Mouse (Mus musculus): Measurements from ENCODE around the gene Ralgapa2.
"Not testable (repeated sequence)": the region's sequence is repeated elsewhere in the genome, so short reads cannot be mapped to it uniquely, and the experiment has no call there.

The Ralgapa2 gene

DNA sequence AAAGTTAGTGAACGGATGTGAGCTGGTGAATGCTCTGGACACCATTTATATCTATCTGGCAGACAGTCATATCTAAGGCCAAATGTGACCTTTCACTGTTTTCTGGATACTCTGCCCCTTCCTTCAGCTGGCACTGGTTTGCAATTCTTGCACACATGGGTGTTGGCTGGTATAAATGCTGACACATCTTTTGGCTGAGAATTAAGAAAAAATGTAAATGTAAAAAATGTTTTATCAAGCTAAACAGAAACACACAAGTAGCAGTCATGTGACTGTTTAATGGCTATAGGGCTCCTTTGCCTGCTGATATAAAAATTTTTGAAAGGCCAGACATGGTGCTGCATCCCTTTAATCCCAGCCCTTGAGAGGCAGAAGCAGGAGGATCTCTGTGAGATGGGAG, 13.0 kb downstream of the Ralgapa2 start:
- no peak for DNase-seq (ENCODE audit: low spot score in 2 of 2)

DNA sequence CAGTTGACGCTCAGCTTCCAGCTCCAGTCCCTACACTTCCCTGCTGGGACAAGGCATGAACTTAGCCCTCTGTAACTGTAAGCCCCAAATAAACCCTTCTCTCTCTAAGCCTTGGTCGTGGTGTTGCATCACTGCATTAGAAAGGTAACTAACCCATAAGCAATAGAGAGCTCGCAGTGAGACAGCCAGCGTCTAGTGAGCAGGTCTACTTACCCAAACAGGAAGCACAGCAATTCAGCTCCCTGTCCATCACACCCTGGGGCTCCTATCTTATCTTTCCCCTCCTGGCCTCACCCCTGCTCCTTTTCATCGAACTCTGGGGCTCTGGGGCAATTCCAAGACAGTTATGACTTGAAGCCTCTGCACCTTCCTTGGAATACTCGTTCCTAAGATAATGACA, 13.8 kb downstream of the Ralgapa2 start:
- DNase-seq (ENCODE audit: low spot score in 2 of 2): no peak

DNA sequence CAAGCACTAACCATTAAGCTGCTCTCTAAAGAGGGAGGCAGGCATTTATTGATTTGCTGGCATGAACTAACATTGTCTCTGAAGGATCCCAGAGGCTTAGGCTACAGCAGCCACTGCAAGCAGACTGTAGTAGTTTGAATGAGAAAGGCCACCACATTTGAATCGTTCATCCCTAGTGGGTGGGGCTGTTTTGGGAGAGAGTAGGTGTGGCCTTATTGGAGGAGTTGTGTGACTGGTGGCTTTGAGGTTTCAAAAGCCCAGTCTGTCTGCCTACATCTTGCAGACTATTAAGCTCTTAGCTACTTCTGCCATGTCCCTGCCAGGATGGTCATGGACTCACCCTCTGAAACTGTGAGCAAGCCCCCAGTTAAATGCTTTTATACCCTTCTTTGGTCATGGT, 15.1 kb downstream of the Ralgapa2 start:
- no peak for DNase-seq (ENCODE audit: low spot score in 2 of 2)

DNA sequence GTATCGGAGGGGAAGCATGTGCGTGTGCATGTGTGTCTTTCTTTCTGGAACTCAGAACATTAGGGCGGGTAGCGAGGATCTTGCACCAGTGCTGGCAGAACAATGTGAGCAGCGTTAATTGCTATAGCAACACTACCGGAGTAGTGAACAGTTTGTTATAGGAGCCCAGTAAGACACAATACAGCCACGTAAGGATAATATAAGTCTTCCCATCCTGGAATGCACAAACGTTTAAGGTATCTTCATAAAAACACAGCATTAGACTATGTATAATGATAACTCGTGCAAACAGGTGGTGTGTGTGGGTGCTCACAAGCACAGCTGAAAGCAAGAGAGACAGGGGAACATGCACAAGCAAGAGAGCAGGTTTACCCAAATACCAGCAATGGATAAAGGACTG, 16.4 kb downstream of the Ralgapa2 start:
- DNase-seq (ENCODE audit: low spot score in 2 of 2): no peak

DNA sequence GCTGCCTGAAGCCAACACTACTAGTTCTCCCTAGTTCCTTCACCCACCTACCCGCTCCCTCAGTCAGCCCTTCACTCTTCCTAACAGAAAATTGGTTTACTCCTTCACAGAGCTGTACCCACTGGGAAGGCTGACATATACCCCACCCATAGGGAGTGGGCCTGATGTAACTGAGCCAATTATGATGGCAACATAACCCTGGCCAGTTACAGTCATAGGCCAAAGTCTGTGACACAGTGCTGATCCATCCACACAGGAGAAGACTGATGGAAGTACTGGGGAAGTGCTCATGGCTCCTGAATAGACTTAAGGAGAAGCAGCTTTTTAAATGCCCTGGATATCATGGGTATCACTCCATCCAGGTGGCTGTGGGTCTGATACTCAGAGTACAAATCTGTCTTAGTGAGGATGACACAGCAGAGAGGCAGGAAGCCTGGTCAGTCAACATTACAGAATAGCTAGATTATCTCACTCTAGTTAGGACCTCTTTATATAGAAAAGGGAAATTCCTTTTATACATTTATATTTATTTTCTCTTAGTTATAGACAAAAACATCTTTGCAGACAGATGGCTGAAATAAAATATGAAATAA, 18.7 kb downstream of the Ralgapa2 start:
- DNase-seq (ENCODE audit: low spot score in 2 of 2): no peak

DNA sequence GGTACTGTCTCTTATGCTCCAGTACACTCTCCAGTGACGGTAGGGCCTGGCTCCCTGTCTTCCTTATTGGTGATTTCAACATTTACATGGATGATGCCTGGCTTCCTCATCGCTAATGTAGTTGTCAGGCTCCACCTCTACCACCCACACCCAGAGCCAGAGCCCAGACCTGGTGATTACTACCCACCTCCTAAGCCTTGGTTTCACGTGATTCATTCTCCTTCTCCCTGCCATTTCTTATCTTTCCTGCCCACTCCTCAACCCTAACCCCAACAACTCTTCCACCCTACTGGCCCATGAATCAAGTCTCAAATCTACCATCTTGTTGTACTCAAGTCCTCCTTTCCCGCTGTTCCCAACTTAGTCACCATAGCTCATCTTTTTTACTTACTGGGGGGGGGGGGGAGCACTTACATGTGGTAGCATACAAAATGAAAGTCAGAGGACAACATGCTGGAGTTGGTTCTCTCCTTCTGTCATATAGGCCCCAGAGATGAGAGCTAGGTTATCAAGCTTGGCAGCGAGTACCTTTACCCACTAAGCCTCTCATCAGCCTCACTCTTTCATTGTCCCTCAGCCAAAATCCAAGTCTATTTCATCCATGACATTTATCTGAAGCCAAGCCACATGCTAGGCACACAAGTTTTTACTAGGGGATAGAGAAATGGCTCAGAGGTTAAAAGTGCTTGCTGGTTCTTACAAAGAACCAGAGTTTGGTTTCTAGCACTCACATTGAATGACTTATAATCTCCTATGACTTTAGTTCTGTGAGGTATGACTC, 20.1 kb downstream of the Ralgapa2 start:
- DNase-seq (ENCODE audit: low spot score in 2 of 2): no peak

DNA sequence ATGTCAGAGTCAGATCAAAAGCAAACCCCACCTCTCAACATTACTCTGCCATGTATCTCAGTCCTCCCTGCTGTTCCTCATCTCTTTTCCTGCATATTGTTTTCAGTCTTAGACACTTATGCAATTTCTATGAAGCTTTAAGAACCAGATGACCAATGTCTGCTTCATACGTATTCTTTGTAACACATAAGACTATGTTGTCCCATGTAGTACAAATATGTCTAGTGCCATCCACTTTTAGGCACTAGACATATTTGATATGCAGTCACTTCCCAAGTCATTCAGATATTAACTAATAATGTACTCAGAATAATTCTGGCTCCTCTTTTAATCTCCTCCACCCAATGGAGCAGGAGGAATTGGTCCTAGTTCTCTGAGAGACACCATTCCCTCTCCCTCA, 21.2 kb downstream of the Ralgapa2 start:
- no peak for DNase-seq (ENCODE audit: low spot score in 2 of 2)

DNA sequence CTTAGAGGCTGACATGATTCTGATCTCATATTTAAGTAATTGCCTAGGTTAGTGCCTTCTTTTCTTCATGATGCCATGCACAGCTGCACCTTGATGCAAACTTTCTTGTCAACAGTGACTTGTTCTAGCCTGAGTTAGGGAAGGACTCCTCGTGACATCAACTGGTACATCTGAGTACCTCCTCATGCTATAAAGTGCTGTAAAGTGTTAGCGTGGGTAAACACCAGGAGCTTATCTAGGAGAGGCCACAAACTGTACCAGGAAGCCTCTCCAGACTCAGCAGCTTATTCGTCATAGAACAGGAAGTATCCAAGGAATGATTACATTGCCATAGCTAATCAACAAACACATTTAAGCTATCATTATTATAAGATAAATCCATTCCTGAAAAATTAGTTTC, 23.9 kb downstream of the Ralgapa2 start:
- DNase-seq (ENCODE audit: low spot score in 2 of 2): no peak

DNA sequence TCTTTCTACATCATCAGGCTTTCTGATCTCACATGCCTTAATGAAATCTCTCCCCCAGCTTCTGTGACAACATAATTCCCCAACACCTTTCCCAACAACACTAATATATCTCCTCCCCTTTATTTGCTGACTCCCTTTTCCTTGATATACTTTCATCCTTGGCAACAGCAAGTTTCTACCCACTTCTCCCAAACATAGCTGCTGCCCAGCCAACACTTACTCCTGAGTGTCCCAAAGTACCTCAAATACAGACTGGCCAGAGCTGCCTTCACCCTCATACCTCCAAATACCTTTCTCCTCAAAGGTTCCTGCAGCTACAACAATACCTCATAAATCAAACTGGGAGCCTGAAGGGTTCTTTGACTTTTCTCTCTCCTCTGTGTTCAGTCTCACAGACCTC, 29.3 kb downstream of the Ralgapa2 start:
- DNase-seq (ENCODE audit: low spot score in 2 of 2): no peak

DNA sequence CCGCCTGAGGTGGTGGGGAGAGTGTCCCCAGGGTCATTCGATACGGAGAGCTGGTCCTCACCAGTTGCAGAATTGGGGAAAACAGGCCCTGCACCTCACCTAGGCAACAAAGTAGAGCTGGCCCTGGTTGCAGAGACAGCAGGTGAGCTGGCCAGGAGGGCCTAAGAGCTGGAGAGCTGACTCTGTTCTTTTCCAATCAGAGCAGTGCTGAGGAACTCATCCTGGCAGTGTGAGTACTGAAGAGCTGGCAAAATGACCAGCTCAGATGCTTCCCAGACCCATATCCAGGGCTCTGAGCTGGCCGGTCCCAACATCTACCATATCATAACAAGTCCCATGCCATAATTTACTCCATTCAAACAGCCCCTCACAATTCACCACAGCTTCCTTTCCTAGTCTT, 34.7 kb downstream of the Ralgapa2 start:
- no peak for DNase-seq (ENCODE audit: low spot score in 2 of 2)

DNA sequence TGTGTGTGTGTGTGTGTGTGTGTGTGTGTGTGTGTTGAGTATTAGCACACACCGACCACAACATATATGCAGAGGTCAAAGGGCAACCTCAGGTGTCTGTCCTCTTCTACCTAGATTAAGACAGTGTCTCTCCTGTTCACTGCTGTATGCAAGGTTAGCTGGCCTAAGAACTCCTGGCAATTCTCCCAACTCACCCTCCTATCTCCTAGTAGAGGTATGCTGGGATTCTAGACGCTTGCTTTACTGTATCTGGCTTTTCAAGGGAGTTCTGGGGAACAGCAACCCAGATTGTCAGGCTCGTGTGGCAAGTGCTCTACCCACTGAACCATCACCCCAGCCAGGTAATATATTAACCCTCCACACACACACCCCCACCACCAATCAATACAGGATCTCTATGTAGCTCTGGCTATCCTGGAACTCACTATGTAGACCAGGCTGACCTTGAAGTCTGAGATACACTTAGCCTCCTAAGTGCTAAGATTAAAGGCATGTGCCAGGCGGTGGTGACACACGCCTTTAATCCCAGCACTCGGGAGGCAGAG, 35.6 kb downstream of the Ralgapa2 start:
- no peak for DNase-seq (ENCODE audit: low spot score in 2 of 2)

DNA sequence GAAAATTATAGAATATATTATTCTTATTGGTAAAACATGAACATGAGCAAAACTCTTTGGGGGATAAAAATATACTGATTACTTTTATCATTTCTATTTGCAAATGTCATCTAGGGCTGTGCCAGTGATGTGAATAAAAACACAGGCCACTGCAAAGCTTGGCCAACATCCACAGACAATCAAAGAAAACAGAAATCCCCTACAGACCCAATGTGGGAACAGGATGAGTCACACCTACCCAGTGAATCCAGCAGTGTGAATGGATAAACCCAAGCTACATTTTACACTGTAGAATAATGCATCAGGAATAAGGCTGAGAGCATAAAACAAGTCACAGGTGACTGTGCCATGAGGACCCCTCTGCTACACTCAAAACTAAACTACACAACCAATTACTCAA, 36.1 kb downstream of the Ralgapa2 start:
- no peak for DNase-seq (ENCODE audit: low spot score in 2 of 2)

DNA sequence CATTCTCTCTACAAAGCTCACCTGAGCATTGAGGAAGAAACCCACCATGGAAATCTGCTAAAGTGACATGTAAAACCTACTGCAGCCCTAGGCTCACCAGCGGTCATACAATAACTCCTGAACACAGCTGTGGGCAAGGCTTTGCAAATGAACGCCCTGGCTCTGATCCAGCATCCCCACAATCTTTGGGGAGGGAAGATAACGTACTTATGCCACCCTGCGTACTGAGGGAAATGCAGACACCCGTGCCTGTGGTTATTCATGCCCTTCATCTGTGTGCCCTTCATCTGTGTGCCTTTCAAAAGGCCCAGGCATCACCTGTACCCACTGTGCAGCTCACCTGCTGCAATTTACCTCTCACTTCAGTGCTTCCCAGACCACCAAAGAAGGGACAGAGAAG, 41.2 kb downstream of the Ralgapa2 start:
- peak in 1 of 2 experiments; percentile 49 for DNase-seq (ENCODE audit: low spot score in 2 of 2)

DNA sequence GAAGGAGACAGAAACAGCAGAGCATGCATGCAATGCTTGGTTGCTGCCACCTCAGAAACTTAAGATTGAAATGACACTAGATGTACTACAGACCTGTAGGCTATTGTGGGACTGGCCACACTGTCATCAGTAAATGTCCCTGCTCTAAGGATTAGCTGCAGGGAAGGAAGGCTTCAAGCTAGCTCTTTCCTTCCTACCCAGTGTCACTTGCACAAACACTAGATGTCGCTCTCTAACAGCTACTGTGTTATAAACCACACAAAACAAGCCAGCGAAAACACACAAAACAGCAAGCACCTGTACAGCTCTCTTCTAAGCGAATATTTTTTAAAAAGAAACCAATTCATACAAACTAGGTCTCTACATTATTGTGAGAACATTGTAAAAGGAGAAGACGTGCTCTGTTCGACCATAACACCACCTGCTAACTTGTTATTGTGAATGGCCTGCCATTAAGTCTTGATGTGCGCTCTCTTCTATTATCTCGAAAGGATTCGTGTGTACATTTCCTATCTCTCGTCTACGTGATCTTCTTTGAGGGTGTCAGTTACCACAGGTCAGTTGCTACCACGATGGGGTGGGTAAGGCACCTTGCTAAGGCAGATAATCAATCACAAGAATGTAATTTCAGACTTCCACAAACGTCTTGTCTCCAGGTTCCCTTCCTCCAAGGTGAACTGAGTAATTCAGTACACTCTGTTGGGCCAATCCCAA, 42.3 kb downstream of the Ralgapa2 start:
- DNase-seq (ENCODE audit: low spot score in 2 of 2): no peak

DNA sequence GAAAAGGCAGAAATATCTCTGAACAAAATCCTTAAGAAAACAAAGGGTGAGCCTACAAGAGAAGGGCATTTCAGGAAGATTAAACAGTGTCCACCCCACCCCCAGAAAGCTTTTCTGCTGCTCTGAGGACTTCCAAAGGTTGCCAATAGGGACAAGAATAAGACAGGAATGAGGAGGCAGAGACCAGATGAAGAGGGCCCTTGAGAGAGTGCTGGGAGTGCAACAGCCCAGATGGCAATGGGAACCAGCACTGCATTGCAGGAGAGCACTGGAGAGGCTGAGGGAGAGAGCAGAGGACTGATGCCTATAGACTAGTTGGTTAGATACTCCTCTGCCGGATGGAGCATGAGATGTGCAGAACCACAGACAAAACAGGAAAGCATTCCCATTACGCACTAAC, 43.2 kb downstream of the Ralgapa2 start:
- DNase-seq (ENCODE audit: low spot score in 2 of 2): no peak

DNA sequence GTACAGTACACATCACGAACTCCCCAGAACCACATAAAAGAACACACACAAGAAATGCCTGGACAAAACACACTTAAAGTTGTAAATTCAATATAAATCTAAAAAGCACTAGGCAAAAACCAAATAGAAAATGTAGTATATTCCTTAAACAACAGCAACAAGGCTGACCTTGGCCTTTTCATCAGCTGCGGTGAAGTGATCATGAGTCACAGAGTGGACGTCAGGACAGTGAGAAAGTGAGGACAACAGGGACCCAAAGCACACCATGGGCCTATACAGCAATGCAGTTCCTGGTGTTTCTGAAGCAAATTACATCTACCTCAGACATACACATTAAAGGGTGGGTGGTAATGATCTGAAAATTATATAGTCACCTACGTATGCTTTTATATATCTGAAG, 44.1 kb downstream of the Ralgapa2 start:
- DNase-seq (ENCODE audit: low spot score in 2 of 2): no peak

DNA sequence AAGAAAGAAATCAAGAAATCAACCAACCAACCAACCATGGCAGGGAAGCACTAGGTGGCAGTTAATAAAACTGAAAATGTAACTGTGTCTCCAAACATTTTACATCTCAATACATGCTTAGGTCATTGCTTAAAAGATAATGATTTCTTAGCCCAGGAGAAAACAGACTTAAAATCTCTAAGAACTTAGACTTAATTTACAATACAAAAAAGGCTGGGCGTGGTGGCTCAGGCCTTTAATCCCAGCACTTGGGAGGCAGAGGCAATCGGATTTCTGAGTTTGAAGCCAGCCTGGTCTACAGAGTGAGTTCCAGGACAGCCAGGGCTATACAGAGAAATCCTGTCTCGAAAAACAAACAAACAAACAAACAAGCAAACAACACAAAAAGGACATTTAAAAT, 45.3 kb downstream of the Ralgapa2 start:
- not testable (repeated sequence) for DNase-seq (ENCODE audit: low spot score in 2 of 2)

DNA sequence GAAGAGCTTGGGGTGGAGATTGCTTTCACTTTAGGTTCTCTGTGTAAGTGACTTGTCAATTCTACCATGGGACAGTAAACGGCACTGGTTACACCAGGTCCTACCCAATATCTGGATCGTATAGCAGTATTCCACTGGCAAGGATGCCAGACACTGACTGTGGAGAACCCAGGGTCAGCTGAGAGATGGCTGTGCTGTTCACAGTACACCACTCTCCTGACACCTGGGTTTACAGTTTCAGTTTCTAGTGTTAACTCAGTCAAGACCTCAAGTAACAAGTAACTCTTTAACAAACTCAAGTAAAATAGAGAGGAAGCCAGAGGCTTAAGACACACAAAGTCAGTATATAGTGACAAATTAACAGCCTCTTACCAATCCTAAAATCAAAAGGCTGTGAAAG, 54.6 kb downstream of the Ralgapa2 start:
- no peak for DNase-seq (ENCODE audit: low spot score in 2 of 2)

DNA sequence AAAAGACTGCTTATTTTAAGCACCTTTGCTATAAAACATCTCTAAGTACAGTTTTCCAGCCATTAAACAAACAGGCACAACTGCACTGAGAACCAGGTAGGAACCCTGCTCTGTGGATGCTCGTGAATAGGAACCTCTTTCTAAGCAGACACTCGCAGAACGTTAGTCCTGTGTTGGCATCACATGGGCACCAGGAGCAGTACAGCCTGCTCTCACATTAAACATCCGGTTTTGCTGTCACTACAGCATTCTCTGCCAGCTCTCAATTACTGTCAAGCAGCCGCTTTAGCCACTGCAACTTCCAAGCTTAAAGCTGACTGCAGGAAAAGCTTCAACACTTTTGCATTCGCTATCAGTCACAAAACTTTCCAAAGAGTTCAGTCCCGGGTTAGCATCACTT, 55.5 kb downstream of the Ralgapa2 start:
- DNase-seq (ENCODE audit: low spot score in 2 of 2): no peak

DNA sequence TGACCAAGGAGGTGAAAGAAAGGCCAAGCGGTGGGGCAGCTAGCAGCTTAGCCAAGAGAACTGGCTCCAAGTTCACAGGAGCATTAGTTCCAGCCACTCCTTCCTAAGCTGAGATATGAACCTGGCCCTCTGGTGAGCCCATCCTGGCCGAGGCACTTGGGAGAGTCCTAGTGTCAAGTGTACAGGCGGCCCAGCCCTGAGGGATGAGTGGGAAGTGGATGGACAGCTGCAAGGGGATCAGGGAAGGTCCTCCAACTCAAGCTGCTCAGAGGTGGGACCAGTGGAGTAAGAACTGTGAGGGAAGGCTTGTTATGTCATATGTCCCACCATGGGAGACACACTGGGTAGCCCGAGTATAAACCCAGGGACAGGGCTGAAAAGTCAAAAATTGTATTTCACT, 56.1 kb downstream of the Ralgapa2 start:
- no peak for DNase-seq (ENCODE audit: low spot score in 2 of 2)

DNA sequence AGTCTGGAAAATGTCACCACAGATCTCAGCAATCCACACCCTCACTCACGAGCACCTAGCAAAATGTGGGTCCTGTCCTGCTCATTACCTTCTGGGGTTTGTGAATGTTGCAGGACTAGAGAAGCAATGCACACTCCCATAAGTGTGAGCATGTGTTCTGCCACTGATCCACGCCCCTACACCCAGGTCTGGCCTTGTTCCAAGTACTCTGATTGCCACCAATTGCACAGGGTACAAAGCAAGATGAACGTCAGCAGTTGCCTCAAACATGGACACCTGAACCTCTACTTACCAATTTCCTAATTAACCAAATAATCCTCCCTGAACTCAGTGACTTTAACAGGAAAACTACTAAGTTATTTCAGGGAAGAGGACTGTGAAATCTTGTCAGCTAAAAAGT, 68.1 kb downstream of the Ralgapa2 start:
- DNase-seq (ENCODE audit: low spot score in 2 of 2): no peak

DNA sequence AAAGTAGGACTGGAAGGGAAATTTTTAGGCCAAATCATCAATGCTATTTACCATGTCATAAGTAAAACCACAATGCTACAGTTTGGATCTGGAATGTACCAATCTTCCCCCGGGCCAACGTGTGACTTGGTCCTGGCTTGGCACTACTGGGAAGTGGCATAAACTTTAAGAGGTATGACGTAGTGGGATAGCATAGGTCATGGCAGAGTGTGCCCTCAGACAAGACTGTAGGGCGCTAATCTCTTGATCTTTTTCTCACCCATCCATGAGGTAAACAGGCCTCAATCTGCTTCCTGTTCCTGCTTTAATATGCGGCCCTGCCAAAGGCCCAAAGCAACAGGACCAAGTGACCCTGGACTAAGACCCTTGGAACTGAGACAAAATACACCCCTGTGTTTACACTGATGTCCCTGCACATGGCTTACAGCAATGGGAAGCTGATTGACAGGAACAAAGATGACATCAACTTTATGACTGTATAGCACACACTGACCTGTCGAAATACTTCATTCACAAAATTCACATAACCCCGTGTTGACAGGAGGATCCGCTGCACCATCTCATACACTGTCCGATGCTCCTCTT, 68.8 kb downstream of the Ralgapa2 start:
- no peak for DNase-seq (ENCODE audit: low spot score in 2 of 2)

All from spleen, postnatal 10 days (tissue).